Mouse (Mus musculus): ENCODE data around the gene Cxcl16. TPM values are rescaled to one million over a fixed set of nuclear protein-coding genes. Genes with fewer than 3 reads are reported as not detected.
"Not testable (repeated sequence)": the region's sequence is repeated elsewhere in the genome, so short reads cannot be mapped to it uniquely, and the experiment has no call there.

Gene Cxcl16
- 1 to 10 TPM; 6.2 to 6.5 TPM for total RNA-seq (2021)

DNA sequence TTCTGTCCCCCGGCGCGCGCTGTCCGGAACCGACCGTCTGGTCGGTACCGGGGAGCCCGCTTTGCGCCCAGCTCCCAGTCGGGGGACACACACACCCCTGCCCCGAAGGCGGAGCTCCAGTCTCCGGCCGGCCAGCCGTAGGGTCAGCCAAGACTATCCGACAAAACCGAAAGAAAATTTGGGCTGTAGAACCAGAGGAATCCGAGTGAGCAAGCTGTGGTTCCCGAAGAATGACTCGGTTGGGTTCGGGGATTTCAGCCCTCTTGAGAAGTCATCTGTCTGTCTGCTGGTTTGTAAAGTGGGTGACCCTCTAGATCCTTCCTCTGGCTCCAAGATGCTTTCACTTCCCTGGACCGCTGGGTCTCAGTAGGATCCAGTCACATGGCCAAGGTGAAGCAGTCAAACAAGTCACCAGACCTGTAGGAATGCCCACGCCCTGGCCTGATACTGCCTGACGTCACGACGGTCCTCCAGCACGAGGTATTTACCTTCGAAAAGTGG is at the start of gene Cxcl16:
TSS of gene Cxcl16 (minus strand) at position 384 of the 501 bp plus-strand sequence.
- peak; percentile 53 for DNase-seq

DNA sequence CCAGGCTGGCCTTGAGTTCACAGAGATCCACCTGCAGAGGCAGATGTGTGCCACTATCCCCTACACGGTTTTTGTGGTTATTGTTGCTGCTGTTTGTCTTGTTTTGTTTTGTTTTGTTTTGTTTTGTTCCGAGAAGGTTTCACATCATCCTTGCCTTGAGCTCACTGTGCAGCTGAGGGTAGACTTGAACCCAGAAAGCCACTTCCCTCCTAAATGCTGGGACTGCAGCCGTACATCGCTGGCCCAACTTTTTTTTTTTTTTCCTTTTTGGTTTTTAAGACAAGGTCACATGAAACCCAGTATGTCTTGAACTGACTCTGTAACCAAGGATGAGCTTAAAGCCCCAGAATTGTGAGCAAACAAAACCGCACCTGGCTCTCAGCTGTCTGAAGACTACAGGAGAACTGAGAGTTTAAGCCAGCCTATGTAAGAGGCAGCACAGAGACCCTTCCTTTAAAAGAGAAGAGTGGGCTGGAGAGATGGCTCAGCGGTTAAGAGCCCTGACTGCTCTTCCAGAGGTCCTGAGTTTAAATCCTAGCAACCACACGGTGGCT is 47.3 kb upstream of the Cxcl16 start:
- DNase-seq, result no peak

DNA sequence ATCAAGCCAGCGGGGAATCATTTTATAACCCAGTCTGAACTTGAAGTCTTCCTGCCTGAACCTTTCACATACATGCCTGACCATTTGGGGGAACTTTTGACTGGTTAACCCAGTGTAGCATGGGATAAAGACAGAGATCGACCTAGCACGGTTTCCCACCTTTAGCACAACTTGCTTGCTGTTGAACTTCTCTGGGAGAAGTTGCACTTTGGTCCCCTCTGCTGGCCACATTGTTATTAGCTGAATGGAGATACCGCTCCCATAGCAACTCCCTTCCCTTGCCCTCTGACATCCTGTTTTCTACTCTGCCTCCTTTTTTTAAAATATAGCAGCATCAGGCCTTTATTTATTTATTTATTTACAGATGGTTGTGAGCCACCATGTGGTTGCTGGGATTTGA is 46.6 kb upstream of the Cxcl16 start:
- DNase-seq, result peak; percentile 89

DNA sequence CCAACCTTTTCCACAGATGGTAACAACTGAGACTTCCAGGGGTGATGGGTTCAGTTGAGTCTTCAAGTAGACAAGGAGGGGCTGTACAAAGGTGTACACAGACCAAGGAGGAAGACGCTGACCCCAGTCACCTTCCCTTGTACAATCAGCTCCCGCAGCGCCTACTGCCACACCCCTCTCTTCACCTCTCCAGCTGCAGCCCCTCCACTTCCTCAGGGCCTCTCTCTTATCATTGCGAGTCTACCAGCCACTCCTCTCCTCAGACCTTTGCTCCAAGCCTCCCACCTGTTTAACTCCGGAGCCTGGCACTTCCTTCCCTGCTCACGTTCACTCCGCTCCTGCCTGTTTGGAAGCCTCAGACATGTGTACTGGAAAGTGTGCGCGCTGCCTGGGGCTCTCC is 45.2 kb upstream of the Cxcl16 start, which contains the start of gene Tm4sf5:
TSS of gene Tm4sf5 (plus strand) at position 275 of the 400 bp plus-strand sequence.
- DNase-seq, result no peak

DNA sequence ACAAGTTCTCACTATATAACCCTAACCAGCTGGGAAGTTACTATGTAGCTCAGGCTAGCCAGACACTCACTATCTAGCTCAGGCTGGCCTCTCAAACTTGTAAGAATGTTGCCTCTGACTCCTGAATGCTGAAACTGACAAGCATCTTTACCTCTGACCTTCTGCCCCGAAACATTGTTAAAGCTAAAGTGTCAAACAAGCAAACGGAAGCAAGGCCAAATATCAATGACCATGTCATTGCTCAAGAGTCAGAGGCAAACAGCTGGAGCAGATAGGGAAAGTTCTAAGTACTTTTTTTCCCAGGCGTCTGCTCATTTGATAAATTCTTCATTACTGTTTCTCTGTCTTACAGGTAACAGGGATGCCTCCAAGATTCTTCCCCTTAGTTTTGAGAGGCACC is 42.2 kb upstream of the Cxcl16 start:
- no peak for DNase-seq

DNA sequence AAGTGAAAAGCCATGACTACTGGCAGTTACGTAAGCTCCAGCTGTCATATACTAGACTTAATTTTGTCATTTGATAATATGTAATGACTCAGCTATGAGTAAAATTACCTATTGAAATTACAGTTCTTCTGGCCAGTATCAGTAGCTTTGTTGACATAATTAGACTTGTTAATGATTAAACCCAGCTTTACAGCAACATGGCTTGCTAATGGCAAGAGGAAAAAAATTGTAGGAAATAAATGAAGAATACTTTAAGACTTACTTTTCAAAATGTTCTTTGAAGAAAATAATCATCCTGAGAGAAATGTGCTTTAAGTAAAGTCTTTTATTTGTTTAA is 40.7 kb upstream of the Cxcl16 start:
- no peak for DNase-seq

DNA sequence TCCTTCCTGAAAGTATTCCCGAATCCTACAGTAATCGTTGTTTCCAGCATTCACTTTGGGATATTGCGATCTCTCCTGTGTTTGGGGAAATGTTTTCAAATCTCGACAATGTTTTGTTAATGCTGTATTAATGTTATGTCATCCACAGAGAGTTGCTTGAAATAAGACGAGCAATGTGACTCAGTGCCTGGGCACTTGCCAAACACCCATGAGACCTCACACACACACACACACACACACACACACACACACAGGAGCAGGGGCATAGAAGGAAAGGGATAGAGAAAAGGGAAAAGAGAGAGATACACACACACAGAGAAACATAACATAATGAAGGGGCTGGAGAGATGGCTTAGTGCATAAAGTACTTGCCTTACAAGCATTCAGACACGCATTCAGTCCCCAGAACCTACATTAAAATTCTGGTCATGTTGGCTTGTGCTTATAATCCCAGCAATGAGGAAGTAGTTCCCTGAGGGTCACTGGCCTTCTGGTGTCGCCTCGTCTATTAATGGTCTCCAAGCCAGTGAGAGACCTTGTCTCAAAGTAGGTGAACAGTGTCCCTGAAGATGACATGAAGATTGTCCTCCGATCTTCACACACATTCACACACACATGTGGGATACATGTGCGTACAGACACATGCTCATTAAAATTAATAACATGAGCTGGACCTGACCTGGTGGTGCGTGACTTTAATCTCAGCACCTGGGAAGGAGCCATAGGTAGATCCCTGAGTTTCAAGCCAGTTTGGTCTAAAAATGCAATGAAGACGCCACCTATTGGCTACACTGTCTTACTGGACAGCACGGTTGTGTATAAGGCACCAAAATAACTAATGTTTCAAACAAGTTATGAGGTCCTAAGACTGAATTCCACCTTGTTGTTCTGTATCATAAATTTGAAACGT is 40.0 kb upstream of the Cxcl16 start:
- DNase-seq, result peak; percentile 32

DNA sequence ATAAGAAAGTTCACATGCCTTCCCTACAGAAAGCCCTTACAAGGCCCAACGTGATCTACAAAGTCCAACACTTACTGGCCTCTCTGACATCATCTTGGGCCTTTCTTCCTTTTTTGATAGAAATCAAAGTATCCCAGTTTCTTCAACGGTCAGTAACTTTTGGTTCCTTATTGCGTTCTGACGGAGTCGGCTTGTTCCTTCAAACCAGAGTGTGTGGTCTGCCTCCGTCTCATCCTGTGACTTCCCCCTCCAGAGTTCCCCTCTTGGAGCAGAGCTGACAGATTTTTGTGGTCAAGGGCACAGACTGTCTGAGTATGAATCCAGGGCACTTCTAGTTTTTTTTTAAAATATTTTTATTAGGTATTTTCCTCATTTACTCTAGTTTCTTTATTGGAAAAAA is 29.9 kb upstream of the Cxcl16 start:
- no peak for DNase-seq

DNA sequence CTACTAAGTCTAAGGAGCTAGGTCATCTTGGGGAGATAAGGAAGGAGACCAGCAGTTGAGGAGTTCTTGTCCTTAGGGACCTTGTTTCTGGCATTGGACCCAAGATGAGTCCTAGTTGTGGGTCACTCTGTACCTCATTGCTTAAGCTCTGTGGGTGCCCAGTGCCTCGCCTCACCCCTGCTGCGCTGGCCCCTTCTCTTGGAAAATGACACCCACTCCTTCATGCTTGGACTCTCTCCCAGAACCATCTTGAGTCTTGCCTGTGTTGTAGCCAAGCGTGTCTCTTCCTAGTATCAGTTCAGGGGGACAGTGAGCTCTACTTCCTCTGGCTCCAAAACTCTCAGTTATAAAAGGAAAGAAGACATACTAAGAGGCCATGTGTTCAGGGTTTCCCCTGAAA is 29.4 kb upstream of the Cxcl16 start:
- DNase-seq, result no peak

DNA sequence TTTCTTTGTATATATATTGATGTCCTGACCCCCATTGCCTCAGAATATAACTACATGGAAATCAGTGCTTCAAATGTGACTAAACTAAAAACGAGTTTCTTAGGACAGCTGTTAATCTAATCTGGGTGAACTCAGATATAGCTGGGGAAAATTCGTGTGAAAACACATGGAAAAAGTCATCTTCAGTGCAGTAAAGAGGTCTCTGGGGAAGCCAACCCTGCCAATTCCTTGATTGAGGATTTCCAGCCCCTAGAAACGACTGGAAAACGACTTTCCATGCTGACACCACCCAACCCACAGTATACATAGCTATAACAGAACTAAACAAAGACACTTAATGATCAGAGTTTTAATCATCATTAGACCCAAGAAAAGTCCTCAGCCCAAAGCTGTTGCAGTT is 28.0 kb upstream of the Cxcl16 start:
- DNase-seq, result peak; percentile 44

DNA sequence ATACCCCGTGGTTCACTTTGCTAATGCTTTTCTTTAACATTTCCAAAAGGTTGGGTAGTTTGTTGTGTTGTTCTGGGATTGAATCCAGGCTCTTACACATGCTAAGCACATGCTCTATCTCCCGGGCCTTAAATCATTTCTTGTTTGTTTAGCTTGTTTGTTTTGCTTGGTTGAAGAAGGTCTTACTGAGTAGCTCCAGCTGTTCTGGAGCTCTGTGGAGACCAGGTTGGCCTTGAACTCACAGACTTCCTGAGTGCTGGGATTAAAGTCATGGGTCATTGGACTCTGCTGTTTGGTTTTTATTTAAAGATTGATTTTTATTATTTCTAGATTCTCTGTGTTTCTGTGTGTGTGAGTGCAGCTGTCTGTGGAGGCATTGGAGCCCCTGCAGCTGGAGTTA is 25.7 kb upstream of the Cxcl16 start:
- no peak for DNase-seq

DNA sequence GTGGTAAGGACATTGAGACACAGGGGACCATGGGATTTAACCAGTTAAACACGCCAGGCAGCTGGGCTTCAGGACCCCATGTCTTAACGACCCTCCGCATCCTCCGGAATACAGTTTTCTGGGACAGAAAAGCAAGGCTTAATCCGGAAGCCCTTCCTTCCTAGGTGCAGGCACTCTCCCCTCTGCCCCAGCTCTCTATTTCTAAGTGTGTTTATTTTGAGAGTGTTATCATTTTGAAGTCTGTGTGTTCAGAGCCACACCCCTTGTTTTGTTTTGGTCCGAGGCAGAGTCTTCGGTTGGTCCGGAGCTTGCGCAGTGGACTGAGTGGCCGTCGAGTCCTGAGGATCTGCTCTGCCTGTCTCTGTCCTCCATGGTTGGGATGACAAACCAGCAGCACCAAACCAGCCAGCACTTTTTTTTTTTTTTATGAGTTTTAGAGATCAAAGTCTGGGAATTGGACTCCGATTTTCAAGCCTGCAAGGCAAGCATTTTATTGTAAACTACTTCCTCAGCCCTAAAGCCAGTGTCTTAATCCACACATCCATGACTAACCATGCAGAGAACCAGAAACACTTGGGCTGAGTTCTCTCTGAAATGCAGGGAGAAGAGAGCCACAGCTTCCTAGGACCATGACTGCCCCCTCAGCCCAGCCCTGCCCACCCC is 15.2 kb upstream of the Cxcl16 start:
- no peak for DNase-seq

DNA sequence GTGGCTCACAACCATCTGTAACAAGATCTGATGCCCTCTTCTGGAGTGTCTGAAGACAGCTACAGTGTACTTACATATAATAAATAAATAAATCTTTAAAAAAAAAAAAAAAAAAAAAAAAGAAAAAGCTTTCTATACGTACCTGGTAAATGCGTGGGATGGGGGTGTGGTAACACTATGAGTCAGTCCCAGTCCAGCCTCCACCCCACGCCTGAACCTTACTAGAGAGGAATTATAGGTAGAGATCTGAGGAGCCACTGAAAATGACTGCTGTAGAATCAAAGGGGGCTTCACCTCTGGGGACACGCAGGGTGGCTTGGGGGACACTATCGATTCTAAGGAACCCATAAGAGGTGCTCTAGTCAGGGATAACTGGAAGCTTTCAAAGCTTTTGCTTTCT is 13.5 kb upstream of the Cxcl16 start:
- DNase-seq, result not testable (repeated sequence)

DNA sequence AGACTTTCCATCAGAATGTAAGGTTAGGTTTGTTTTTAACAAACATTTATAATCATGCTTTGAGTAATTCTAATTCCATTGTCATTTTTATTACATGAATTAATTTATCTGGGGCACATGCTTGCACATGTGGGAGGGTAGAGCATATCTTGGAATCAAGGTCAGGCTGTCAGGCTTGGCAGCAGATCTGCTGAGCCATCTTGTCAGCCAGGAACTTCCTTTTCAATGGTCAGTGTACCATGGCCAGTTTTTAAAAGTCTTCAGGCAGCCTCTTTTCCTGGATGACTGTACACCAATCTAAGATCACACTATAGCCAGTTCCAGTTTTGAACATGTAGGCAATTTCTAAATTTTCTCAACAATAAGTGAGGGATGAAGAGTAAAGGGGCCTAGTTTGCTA is 12.9 kb upstream of the Cxcl16 start:
- DNase-seq, result no peak

DNA sequence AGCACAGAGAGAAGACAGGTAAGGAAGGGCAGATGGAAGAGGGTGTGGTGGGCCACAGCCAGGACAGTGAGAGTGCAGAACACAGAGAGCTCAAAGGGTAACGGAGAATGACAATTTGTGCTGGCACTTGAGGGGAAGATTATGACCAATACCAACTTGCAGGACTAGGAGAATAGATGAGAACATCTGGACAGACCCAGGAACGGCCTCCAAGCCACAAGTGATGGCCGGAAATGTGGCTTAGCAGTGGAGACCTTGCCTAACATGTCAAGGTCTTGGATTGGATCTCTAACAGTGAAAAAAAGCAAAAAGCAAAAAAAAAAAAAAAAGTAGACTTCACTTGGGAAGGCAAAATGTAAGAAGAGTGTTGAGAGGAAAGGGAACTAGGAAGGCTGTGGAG is 10.0 kb upstream of the Cxcl16 start:
- no peak for DNase-seq

DNA sequence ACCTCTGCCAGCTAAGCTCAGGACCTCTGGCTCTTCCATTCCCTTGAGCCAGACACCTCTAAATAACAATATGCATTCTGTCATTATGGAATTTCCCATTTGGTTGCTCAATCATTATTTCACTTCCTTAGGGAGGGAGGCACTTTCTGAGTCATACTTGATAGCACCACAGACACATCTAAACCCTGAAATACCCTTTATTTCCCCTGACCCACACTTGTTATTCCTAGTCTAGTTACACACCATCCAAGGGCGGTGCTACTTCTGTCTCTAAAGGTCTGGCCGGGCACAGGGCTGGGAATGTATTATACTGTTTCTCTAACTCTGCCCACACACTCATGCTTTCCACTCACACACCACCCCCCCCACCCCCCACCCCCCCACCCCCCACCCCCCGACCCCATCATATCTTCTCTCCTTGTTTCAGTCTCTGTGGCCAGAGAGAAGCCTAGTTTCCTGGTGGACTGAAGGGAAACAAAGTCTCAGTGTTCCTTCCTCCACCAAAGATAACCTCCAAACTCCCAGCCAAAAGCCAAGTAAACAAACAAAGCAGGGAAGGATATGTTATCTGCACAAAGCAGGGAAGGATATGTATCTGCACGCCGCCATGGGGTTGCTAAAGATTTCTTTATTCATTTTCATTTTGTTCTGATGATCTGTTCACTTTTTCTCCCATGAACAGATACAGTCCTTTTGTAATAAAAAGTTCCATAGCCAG is 8.3 kb upstream of the Cxcl16 start:
- DNase-seq, result no peak

DNA sequence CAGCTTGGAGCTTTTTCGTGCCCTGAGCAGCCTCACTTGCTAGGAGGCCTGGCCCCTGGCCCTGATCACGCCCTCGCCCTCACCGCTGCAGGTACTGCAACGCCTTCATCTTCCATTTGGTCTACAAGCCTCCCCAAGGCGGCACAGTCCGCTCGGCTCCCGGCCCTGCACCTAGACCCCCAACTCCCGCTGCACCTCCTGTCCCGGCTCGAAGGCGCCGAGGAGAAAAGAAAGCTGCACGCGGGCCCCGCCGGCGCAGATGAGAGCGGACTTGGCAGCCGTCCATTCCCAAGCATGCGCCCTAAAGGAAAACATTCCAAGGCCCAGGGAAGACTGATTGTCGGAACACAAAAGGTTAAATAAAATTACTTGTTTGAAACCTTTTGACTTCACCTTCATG is 6.0 kb upstream of the Cxcl16 start:
- DNase-seq, result peak; percentile 65

DNA sequence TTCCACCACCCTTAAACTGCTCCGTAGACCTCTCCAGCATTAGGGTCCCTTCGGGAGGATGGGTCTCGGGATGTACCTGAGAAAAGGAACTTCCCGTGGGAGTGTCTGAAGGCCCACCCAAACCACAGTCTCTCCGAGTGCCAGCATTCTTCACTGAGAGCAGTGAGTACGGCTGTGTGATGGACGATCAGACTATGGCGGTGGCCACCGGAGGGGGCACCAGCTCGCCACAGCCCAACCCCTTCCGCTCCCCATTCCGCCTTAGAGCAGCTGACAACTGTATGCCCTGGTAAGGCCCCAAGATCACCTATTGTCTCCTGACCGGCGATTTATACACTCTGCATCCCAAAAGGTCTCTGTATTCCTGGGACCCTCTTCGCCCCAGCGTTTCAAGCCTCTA is 5.4 kb upstream of the Cxcl16 start:
- DNase-seq, result no peak

DNA sequence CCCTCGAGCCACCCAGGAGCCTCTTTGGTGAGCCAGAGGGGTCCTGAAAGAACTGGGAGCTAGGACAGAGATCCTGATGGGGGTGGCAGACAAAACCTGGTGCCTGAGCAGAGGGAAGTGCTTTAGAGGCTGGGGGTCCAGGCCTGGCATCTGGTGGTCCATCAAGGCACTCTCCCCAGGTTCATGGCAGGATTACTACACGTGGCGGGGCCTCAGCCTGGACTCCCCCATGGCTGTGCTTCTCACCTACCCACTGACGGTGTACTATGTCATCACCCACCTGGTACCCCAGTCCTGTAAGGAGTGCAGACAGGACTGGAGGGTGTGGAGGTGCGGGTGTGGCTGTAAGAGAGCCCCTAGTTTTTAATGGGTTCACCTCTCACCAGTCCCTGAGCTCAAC is 4.2 kb upstream of the Cxcl16 start:
- DNase-seq, result no peak

DNA sequence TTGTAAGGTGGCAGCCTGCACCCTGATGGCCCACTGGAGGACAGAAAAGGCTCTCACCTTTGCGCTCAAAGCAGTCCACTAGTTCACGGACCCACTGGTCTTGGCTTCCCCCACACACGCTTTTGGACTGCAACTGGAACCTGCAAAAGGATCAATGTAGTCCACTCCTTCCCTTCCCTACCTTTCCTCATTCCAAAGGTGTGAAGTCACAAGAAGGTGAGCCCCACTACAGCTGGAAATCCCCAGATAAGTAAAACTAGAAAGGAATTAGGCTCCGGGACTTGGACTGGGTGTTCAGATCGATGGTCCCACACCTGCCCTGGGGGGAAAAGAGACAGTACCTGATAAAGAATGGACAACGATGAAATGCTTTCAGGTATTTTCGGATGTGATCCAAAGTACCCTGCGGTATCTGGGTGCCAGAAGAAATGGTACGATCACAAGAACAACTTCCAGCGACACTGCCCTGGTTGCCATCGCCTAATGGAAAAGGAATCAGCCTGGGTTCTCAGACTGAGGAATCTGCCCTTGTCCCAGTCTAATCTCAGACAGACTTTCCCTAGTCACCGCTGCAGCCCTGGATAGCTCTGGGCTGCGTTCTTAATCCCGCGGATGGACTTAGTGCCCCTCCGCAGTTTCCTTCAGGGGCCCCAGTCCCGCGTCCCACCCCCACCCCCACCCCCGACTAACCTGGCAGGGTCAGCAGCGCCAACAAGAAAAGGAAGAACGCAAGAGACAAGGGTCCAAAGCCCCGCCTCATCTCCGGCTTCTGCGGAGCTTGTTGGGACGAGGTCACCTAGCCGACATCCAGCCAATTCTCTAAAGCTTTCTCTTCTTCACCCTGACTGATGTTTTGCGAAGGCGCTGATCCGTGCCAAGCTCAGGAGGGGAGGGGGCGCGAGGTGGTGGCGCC is 840 bp downstream of the Cxcl16 start, which contains the start of gene Zmynd15:
TSS of gene Zmynd15 (plus strand) at position 746 of the 913 bp plus-strand sequence.
- no peak for DNase-seq

DNA sequence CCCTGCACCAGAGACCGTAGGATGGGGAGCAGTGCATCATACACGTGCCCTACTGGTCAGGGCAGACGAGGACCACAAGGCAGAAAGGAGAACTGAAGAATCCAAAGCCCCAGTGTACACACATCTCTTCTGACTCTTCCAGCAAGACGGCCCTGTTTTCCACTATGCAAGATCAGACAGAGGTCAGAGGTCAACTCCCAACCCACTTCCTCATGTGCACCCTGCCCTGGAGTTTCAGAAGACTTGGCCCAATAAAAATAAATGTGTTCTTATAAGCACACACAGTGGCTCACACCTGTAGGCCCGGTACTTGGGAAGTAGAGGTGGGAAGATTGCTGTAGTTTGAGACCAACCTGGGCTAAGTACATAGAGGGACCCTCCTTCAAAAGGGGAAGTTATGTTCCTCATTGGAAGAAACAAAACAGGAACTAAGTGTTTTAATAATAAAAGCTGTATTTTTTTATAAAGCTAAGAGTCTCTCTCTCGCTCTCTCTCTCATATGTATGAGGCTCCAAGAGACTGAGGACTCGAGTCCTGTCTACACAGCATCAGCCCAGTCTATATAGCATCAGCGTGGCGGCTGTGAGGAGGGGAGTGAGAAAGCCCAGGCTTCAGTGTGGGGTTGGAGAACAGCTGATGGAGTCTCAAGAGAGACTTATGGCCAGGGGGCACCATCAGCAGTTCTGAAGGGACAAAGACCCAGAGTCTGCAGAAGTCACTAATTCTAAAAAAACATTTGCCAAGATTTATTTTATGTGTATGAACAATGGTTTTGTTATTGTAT is 6.3 kb downstream of the Cxcl16 start:
- no peak for DNase-seq

Measured in heart, postnatal 4 days (tissue).